Mouse (Mus musculus) embryonic stem cell, embryonic (primary cell): Measurements from ENCODE around the gene Cdc25b.

Experiments used
- CTCF ChIA-PET, 4 experiments: fragments of 300-600 bp in 2 of 4; fragments of 350-600 bp in 2 of 4; sonication (Branson Sonifier 250); formaldehyde crosslinking; loops; one replicate each; lab custom pipeline; 2022; ENCODE audit warnings: inconsistent platforms in 2 of 4; lab: Charles Lee
- POLR2A ChIA-PET, 4 experiments: fragments of 300-600 bp in 2 of 4; fragments of 350-600 bp in 2 of 4; sonication (Branson Sonifier 250); formaldehyde crosslinking; loops; one replicate each; lab custom pipeline; 2022; ENCODE audit warnings: antibody characterized with exemption in 4 of 4, inconsistent platforms in 1 of 4; lab: Charles Lee

Gene Cdc25b

GRCm38 (mm10) chr2:131172322-131172721 lies 14.4 kb upstream of the Cdc25b start:
- POLR2A ChIA-PET = interaction anchor here (0.5 to 8.3 kb wide), 28 partner anchors 9 to 576 kb away, joined by 3 to 95 read pairs (median 4); partner anchors contain the start of genes 1700037H04Rik (in 3 of the 4), Cdc25b (in 2 of the 4), Pank2 (in 2 of the 4) and Spef1 (in 2 of the 4)
- CTCF ChIA-PET = interaction anchor here in 3 of 4 experiments (0.5 to 3.0 kb wide), 9 partner anchors 12 to 373 kb away, joined by 3 to 16 read pairs (median 6); partner anchors contain the start of genes 1700037H04Rik (in 1 of the 3), Cdc25b (in 1 of the 3) and Spef1 (in 1 of the 3)

- ChIA-PET CTCF (interaction anchor here in 3 of 4 experiments (0.7 to 2.1 kb wide), 4 partner anchors 11 to 269 kb away, joined by 3 to 7 read pairs (median 4); partner anchors contain the start of genes 4930402H24Rik (in 1 of the 3) and Atrn (in 1 of the 3)), POLR2A (interaction anchor here (0.7 to 8.3 kb wide), 30 partner anchors 11 to 220 kb away, joined by 3 to 53 read pairs (median 4); partner anchors contain the start of genes 1700037H04Rik (in 3 of the 4), Cdc25b (in 3 of the 4), Spef1 (in 3 of the 4) and Mavs (in 2 of the 4))
Measured at GRCm38 (mm10) chr2:131174700-131175099, 12.0 kb upstream of the Cdc25b start.

- ChIA-PET CTCF (interaction anchor here in 3 of 4 experiments (0.7 to 2.1 kb wide), 4 partner anchors 11 to 269 kb away, joined by 3 to 7 read pairs (median 4); partner anchors contain the start of genes 4930402H24Rik (in 1 of the 3) and Atrn (in 1 of the 3)), POLR2A (interaction anchor here (0.7 to 8.3 kb wide), 33 partner anchors 11 to 220 kb away, joined by 3 to 53 read pairs (median 4); partner anchors contain the start of genes 1700037H04Rik (in 3 of the 4), Cdc25b (in 3 of the 4), Spef1 (in 3 of the 4) and Mavs (in 2 of the 4))
Measured at GRCm38 (mm10) chr2:131175286-131175944, 11.3 kb upstream of the Cdc25b start.

- CTCF ChIA-PET = interaction anchor here in 2 of 4 experiments (1.9 to 4.1 kb wide), 4 partner anchors 11 to 34 kb away, joined by 4 to 12 read pairs (median 9); partner anchors contain the start of genes Cdc25b (in 1 of the 2) and Spef1 (in 1 of the 2)
- POLR2A ChIA-PET = interaction anchor here in 3 of 4 experiments (0.6 to 8.3 kb wide), 27 partner anchors 10 to 1568 kb away, joined by 3 to 53 read pairs (median 4); partner anchors contain the start of genes 1700037H04Rik (in 3 of the 3), Cdc25b (in 2 of the 3), Spef1 (in 2 of the 3) and Ap5s1 (in 1 of the 3)
Measured at GRCm38 (mm10) chr2:131175945-131176309, 10.8 kb upstream of the Cdc25b start.

GRCm38 (mm10) chr2:131176491-131176890 lies 10.3 kb upstream of the Cdc25b start:
- ChIA-PET POLR2A (interaction anchor here in 3 of 4 experiments (0.6 to 8.3 kb wide), 17 partner anchors 10 to 1569 kb away, joined by 3 to 53 read pairs (median 4); partner anchors contain the start of genes 1700037H04Rik (in 2 of the 3), Cdc25b (in 2 of the 3), Spef1 (in 2 of the 3) and Ap5s1 (in 1 of the 3)), CTCF (interaction anchor here in 2 of 4 experiments (1.9 to 4.1 kb wide), 3 partner anchors 10 to 33 kb away, joined by 4 to 12 read pairs (median 11); partner anchors contain the start of genes Cdc25b (in 1 of the 2) and Spef1 (in 1 of the 2))

GRCm38 (mm10) chr2:131177932-131178331 lies 8.8 kb upstream of the Cdc25b start:
- CTCF ChIA-PET = interaction anchor here in 2 of 4 experiments (1.4 to 4.1 kb wide), 3 partner anchors 9 to 32 kb away, joined by 3 to 12 read pairs (median 11); partner anchors contain the start of genes 1700037H04Rik (in 1 of the 2), Cdc25b (in 1 of the 2) and Spef1 (in 1 of the 2)
- POLR2A ChIA-PET = interaction anchor here in 3 of 4 experiments (0.7 to 8.3 kb wide), 14 partner anchors 8 to 123 kb away, joined by 3 to 53 read pairs (median 5); partner anchors contain the start of genes 1700037H04Rik (in 3 of the 3), Cdc25b (in 3 of the 3), Spef1 (in 3 of the 3) and Pank2 (in 1 of the 3)

- POLR2A ChIA-PET = interaction anchor here (0.6 to 2.4 kb wide), 47 partner anchors 8 to 515 kb away, joined by 3 to 22 read pairs (median 4); partner anchors contain the start of genes 1700037H04Rik (in 3 of the 4), Mavs (in 2 of the 4), Pank2 (in 2 of the 4) and Rnf24 (in 2 of the 4)
- CTCF ChIA-PET = interaction anchor here in 3 of 4 experiments (0.7 to 4.1 kb wide), 9 partner anchors 8 to 77 kb away, joined by 3 to 11 read pairs (median 4); partner anchors contain the start of gene 1700037H04Rik (in 1 of the 3)
Measured at GRCm38 (mm10) chr2:131178828-131179245, 7.9 kb upstream of the Cdc25b start.

- POLR2A ChIA-PET = interaction anchor here (0.6 to 2.4 kb wide), 49 partner anchors 8 to 515 kb away, joined by 3 to 22 read pairs (median 4); partner anchors contain the start of genes 1700037H04Rik (in 3 of the 4), Mavs (in 2 of the 4), Pank2 (in 2 of the 4) and Rnf24 (in 2 of the 4)
Measured at GRCm38 (mm10) chr2:131179246-131179886, 7.4 kb upstream of the Cdc25b start.

GRCm38 (mm10) chr2:131179990-131180587 lies 6.7 kb upstream of the Cdc25b start, which contains the start of gene Cenpb:
Cenpb (minus strand) TSS chr2:131180067.
- POLR2A ChIA-PET = interaction anchor here (0.5 to 2.4 kb wide), 24 partner anchors 9 to 151 kb away, joined by 3 to 22 read pairs (median 5); partner anchors contain the start of genes 1700037H04Rik (in 2 of the 4), Mavs (in 1 of the 4) and Pank2 (in 1 of the 4)

More at GRCm38 (mm10) chr2:131179246-131179886, 7.4 kb upstream of the Cdc25b start:
- CTCF ChIA-PET = interaction anchor here in 3 of 4 experiments (0.7 to 4.1 kb wide), 9 partner anchors 8 to 76 kb away, joined by 3 to 11 read pairs (median 4); partner anchors contain the start of gene 1700037H04Rik (in 1 of the 3)

GRCm38 (mm10) chr2:131186343-131186742 lies 406 bp upstream of the Cdc25b start:
- ChIA-PET POLR2A (interaction anchor here (0.5 to 4.9 kb wide), 55 partner anchors 9 to 1050 kb away, joined by 3 to 53 read pairs (median 4); partner anchors contain the start of genes 1700037H04Rik (in 4 of the 4), Ddrgk1 (in 1 of the 4), Mavs (in 1 of the 4) and Pank2 (in 1 of the 4)), CTCF (interaction anchor here (0.6 to 2.6 kb wide), 23 partner anchors 9 to 359 kb away, joined by 3 to 19 read pairs (median 4); partner anchors contain the start of genes 1700037H04Rik (in 2 of the 4) and Mavs (in 1 of the 4))

More at GRCm38 (mm10) chr2:131179990-131180587, 6.7 kb upstream of the Cdc25b start, which contains the start of gene Cenpb:
- CTCF ChIA-PET = interaction anchor here in 3 of 4 experiments (1.2 to 4.1 kb wide), 4 partner anchors 9 to 30 kb away, joined by 3 to 11 read pairs (median 4); no protein-coding TSS in a partner anchor

GRCm38 (mm10) chr2:131187602-131187922 lies 813 bp downstream of the Cdc25b start:
- ChIA-PET CTCF (interaction anchor here in 3 of 4 experiments (0.6 to 2.6 kb wide), 19 partner anchors 9 to 343 kb away, joined by 3 to 19 read pairs (median 4); partner anchors contain the start of genes Mavs (in 2 of the 3) and Pank2 (in 1 of the 3)), POLR2A (interaction anchor here (0.6 to 4.9 kb wide), 49 partner anchors 9 to 552 kb away, joined by 3 to 53 read pairs (median 5); partner anchors contain the start of genes 1700037H04Rik (in 4 of the 4), Ddrgk1 (in 1 of the 4), Mavs (in 1 of the 4) and Pank2 (in 1 of the 4))

GRCm38 (mm10) chr2:131188311-131188710 lies 1.6 kb downstream of the Cdc25b start:
- POLR2A ChIA-PET = interaction anchor here in 3 of 4 experiments (0.7 to 4.9 kb wide), 13 partner anchors 8 to 44 kb away, joined by 3 to 44 read pairs (median 12); partner anchors contain the start of genes 1700037H04Rik (in 2 of the 3) and Mavs (in 1 of the 3)
- CTCF ChIA-PET = interaction anchor here in 3 of 4 experiments (0.7 to 2.6 kb wide), 6 partner anchors 10 to 196 kb away, joined by 3 to 12 read pairs (median 4); no protein-coding TSS in a partner anchor

GRCm38 (mm10) chr2:131189521-131190309 lies 3.0 kb downstream of the Cdc25b start:
- CTCF ChIA-PET = interaction anchor here in 3 of 4 experiments (0.7 to 2.7 kb wide), 4 partner anchors 20 to 473 kb away, joined by 3 to 10 read pairs (median 4); no protein-coding TSS in a partner anchor
- POLR2A ChIA-PET = interaction anchor here in 3 of 4 experiments (0.5 to 4.9 kb wide), 16 partner anchors 8 to 319 kb away, joined by 3 to 36 read pairs (median 4); partner anchors contain the start of gene 1700037H04Rik (in 1 of the 3)
